Mouse (Mus musculus): ENCODE results near the gene Nova1. TPM values are rescaled to one million over a fixed set of nuclear protein-coding genes. Genes with fewer than 3 reads are reported as not detected.

Gene Nova1
- polyA plus RNA-seq, 1 experiment from 2014 or later = 80.4 TPM

- 77% methylated on average over 7 of the region's 7 CpGs for WGBS
- no peaks in the 10 kb centered on the region for H3K27me3 ChIP-seq
- no peaks in the 10 kb centered on the region for H3K36me3 ChIP-seq
- no peak overlapping the region for H3K4me2 ChIP-seq
- H3K9ac ChIP-seq = no peak overlapping the region
- peaks cover 10% of the 10 kb centered on the region; the same call in 1 of the 2 replicates for H3K4me1 ChIP-seq (replicated peaks)
- ATAC-seq (ENCODE audit: low FRiP score) = no peak
- H3K4me3 ChIP-seq = no peak overlapping the region
- no peaks in the 10 kb centered on the region for H3K9me3 ChIP-seq
- no peak overlapping the region for H3K27ac ChIP-seq
Observed at GRCm38 (mm10) chr12:46759450-46759849, 59.3 kb downstream of the Nova1 start.

GRCm38 (mm10) chr12:46754325-46754848 is 64.3 kb downstream of the Nova1 start:
- Histone ChIP-seq H3K9me3 (no peaks in the 10 kb centered on the region), H3K27me3 (no peaks in the 10 kb centered on the region), H3K4me2 (no peak overlapping the region), H3K27ac (peak overlapping the region; percentile 50; the same call in 1 of the 2 replicates), H3K36me3 (no peaks in the 10 kb centered on the region), H3K9ac (no peak overlapping the region), H3K4me1 (replicated peaks) (peaks cover 12% of the 10 kb centered on the region), H3K4me3 (no peak overlapping the region)
- 58% methylated on average over 4 of the region's 4 CpGs for WGBS
- peak; percentile 49; the same call in 1 of the 2 replicates for ATAC-seq (ENCODE audit: low FRiP score)

- H3K27me3 ChIP-seq = no peaks in the 10 kb centered on the region
- H3K9me3 ChIP-seq = no peaks in the 10 kb centered on the region
- no peaks in the 10 kb centered on the region for H3K36me3 ChIP-seq
- H3K4me1 ChIP-seq (replicated peaks) = peaks cover 11% of the 10 kb centered on the region
- WGBS = 70% methylated on average over 3 of the region's 3 CpGs
- H3K27ac ChIP-seq = no peak overlapping the region
- H3K9ac ChIP-seq = no peak overlapping the region
- no peak overlapping the region for H3K4me3 ChIP-seq
- H3K4me2 ChIP-seq = no peak overlapping the region
- ATAC-seq (ENCODE audit: low FRiP score) = no peak
Observed at GRCm38 (mm10) chr12:46753096-46753495, 65.6 kb downstream of the Nova1 start.

GRCm38 (mm10) chr12:46733261-46733660 is 85.5 kb downstream of the Nova1 start:
- H3K9ac ChIP-seq = no peak overlapping the region
- no peaks in the 10 kb centered on the region for H3K36me3 ChIP-seq
- no peak overlapping the region for H3K27ac ChIP-seq
- 0 out of 2 replicates have a peak, but pooled peaks cover 3% of the 10 kb centered on the region for H3K4me1 ChIP-seq (replicated peaks)
- H3K27me3 ChIP-seq = no peaks in the 10 kb centered on the region
- no peak for ATAC-seq (ENCODE audit: low FRiP score)
- H3K4me3 ChIP-seq = no peak overlapping the region
- no peaks in the 10 kb centered on the region for H3K9me3 ChIP-seq
- H3K4me2 ChIP-seq = no peak overlapping the region

GRCm38 (mm10) chr12:46731943-46732342 is 86.8 kb downstream of the Nova1 start:
- WGBS = 86% methylated on average over 1 of the region's 1 CpGs
- no peak for ATAC-seq (ENCODE audit: low FRiP score)
- no peak overlapping the region for H3K9ac ChIP-seq

GRCm38 (mm10) chr12:46721914-46722313 is 96.8 kb downstream of the Nova1 start:
- Histone ChIP-seq H3K4me3 (no peak overlapping the region), H3K9me3 (no peaks in the 10 kb centered on the region), H3K27me3 (no peaks in the 10 kb centered on the region), H3K4me2 (no peak overlapping the region), H3K27ac (no peak overlapping the region), H3K36me3 (no peaks in the 10 kb centered on the region), H3K9ac (no peak overlapping the region), H3K4me1 (replicated peaks) (peaks cover 13% of the 10 kb centered on the region)
- ATAC-seq (ENCODE audit: low FRiP score) = 0 out of 2 replicates have a peak, but pooled peaks have one; percentile 44
- WGBS = 47% methylated on average over 8 of the region's 8 CpGs

More at GRCm38 (mm10) chr12:46731943-46732342, 86.8 kb downstream of the Nova1 start:
- H3K9me3 ChIP-seq = no peaks in the 10 kb centered on the region
- H3K4me1 ChIP-seq (replicated peaks) = 0 out of 2 replicates have a peak, but pooled peaks cover 3% of the 10 kb centered on the region
- H3K36me3 ChIP-seq = no peaks in the 10 kb centered on the region
- H3K27me3 ChIP-seq = no peaks in the 10 kb centered on the region
- no peak overlapping the region for H3K4me3 ChIP-seq
- H3K4me2 ChIP-seq = no peak overlapping the region
- H3K27ac ChIP-seq = no peak overlapping the region

GRCm38 (mm10) chr12:46719076-46719475 is 99.7 kb downstream of the Nova1 start:
- Histone ChIP-seq H3K9me3 (no peaks in the 10 kb centered on the region), H3K36me3 (no peaks in the 10 kb centered on the region), H3K4me1 (replicated peaks) (peaks cover 13% of the 10 kb centered on the region), H3K27me3 (no peaks in the 10 kb centered on the region), H3K9ac (no peak overlapping the region), H3K27ac (no peak overlapping the region), H3K4me2 (no peak overlapping the region), H3K4me3 (no peak overlapping the region)
- 92% methylated on average over 4 of the region's 4 CpGs for WGBS
- ATAC-seq (ENCODE audit: low FRiP score) = no peak

- 81% methylated on average over 2 of the region's 2 CpGs for WGBS
- Histone ChIP-seq H3K4me2 (no peak overlapping the region), H3K36me3 (peaks cover 15% of the 10 kb centered on the region), H3K4me3 (no peak overlapping the region), H3K27me3 (no peaks in the 10 kb centered on the region), H3K27ac (no peak overlapping the region), H3K9me3 (no peaks in the 10 kb centered on the region), H3K4me1 (replicated peaks) (no peaks in the 10 kb centered on the region), H3K9ac (no peak overlapping the region)
- no peak for ATAC-seq (ENCODE audit: low FRiP score)
Observed at GRCm38 (mm10) chr12:46710094-46710493, 108.6 kb downstream of the Nova1 start.

- peaks cover 15% of the 10 kb centered on the region for H3K36me3 ChIP-seq
- ATAC-seq (ENCODE audit: low FRiP score) = no peak
- no peak overlapping the region for H3K4me2 ChIP-seq
- H3K9me3 ChIP-seq = no peaks in the 10 kb centered on the region
- 87% methylated on average over 7 of the region's 7 CpGs for whole genome bisulfite sequencing
- no peak overlapping the region for H3K27ac ChIP-seq
- no peak overlapping the region for H3K9ac ChIP-seq
- H3K4me3 ChIP-seq = no peak overlapping the region
- no peaks in the 10 kb centered on the region for H3K4me1 ChIP-seq (replicated peaks)
- no peaks in the 10 kb centered on the region for H3K27me3 ChIP-seq
Observed at GRCm38 (mm10) chr12:46709475-46709874, 109.3 kb downstream of the Nova1 start.

- no peaks in the 10 kb centered on the region for H3K9me3 ChIP-seq
- H3K27ac ChIP-seq = peak overlapping the region; percentile 23; the same call in 1 of the 2 replicates
Observed at GRCm38 (mm10) chr12:46700202-46700601, 118.5 kb downstream of the Nova1 start.

GRCm38 (mm10) chr12:46676341-46676740 is 142.4 kb downstream of the Nova1 start:
- 84% methylated on average over 2 of the region's 2 CpGs for WGBS
- no peak for ATAC-seq (ENCODE audit: low FRiP score)

More at GRCm38 (mm10) chr12:46700202-46700601, 118.5 kb downstream of the Nova1 start:
- no peak for ATAC-seq (ENCODE audit: low FRiP score)
- H3K27me3 ChIP-seq = no peaks in the 10 kb centered on the region
- 85% methylated on average over 8 of the region's 8 CpGs for WGBS
- no peak overlapping the region for H3K4me2 ChIP-seq
- peaks cover 10% of the 10 kb centered on the region for H3K36me3 ChIP-seq
- H3K4me3 ChIP-seq = no peak overlapping the region
- no peak overlapping the region for H3K9ac ChIP-seq
- peaks cover 7% of the 10 kb centered on the region for H3K4me1 ChIP-seq (replicated peaks)

GRCm38 (mm10) chr12:46666706-46667105 is 152.0 kb downstream of the Nova1 start:
- H3K4me2 ChIP-seq = no peak overlapping the region
- H3K27me3 ChIP-seq = no peaks in the 10 kb centered on the region
- H3K4me1 ChIP-seq (replicated peaks) = no peaks in the 10 kb centered on the region
- no peaks in the 10 kb centered on the region for H3K36me3 ChIP-seq
- H3K9ac ChIP-seq = no peak overlapping the region
- no peak for ATAC-seq (ENCODE audit: low FRiP score)
- WGBS = 61% methylated on average over 2 of the region's 2 CpGs
- no peaks in the 10 kb centered on the region for H3K9me3 ChIP-seq
- no peak overlapping the region for H3K4me3 ChIP-seq
- H3K27ac ChIP-seq = no peak overlapping the region

More at GRCm38 (mm10) chr12:46676341-46676740, 142.4 kb downstream of the Nova1 start:
- H3K4me3 ChIP-seq = no peak overlapping the region
- H3K4me1 ChIP-seq (replicated peaks) = no peaks in the 10 kb centered on the region
- H3K36me3 ChIP-seq = no peaks in the 10 kb centered on the region
- no peaks in the 10 kb centered on the region for H3K27me3 ChIP-seq
- no peaks in the 10 kb centered on the region for H3K9me3 ChIP-seq
- no peak overlapping the region for H3K27ac ChIP-seq
- no peak overlapping the region for H3K4me2 ChIP-seq
- H3K9ac ChIP-seq = no peak overlapping the region

GRCm38 (mm10) chr12:46646139-46646611 is 172.6 kb downstream of the Nova1 start:
- Histone ChIP-seq H3K9ac (no peak overlapping the region), H3K9me3 (no peaks in the 10 kb centered on the region), H3K36me3 (no peaks in the 10 kb centered on the region), H3K27me3 (no peaks in the 10 kb centered on the region), H3K27ac (peak overlapping the region; percentile 56), H3K4me3 (no peak overlapping the region), H3K4me2 (no peak overlapping the region), H3K4me1 (replicated peaks) (peaks cover 17% of the 10 kb centered on the region)
- 46% methylated on average over 5 of the region's 5 CpGs for WGBS
- ATAC-seq (ENCODE audit: low FRiP score) = peak; percentile 65

Data from hindbrain, embryonic 13.5 days (tissue).